Mouse (Mus musculus) liver, embryonic 15.5 days (tissue): ENCODE measurements at regions not wholly inside any gene's neighbourhood (a gene's known extent, or its start where the extent isn't known, plus 50 kb on each side); places are given as distances from the start of the nearest gene placed in this dataset.
A peak's percentile ranks its signal among the peaks of the same experiment; 100 is the strongest.

ENCODE experiments used
- ATAC-seq: fragments of 200-750 bp; cut with Nextera tagmentation; 2 replicates; pipeline ENCODE4 v1.8.0; 2017; ENCODE audit warnings: moderate number of reproducible peaks, mild to moderate bottlenecking, moderate library complexity; ENCODE audit not compliant: insufficient read depth
- H3K27ac ChIP-seq: fragments of 300-500 bp; sonication (generic); replicated peaks from 2 replicates; pipeline ENCODE4 v1.5.1; 2015; ENCODE audit warnings: mild to moderate bottlenecking, inconsistent platforms
- H3K27me3 ChIP-seq: fragments of 300-500 bp; sonication (generic); 2 replicates; pipeline ENCODE4 v1.6.1; 2015; ENCODE audit warnings: mild to moderate bottlenecking, inconsistent platforms
- H3K36me3 ChIP-seq: fragments of 300-500 bp; sonication (generic); replicated peaks from 2 replicates; pipeline ENCODE4 v1.6.1; 2015; ENCODE audit warnings: moderate library complexity, mild to moderate bottlenecking, inconsistent platforms
- H3K4me1 ChIP-seq: fragments of 300-500 bp; sonication (generic); replicated peaks from 2 replicates; pipeline ENCODE4 v1.6.1; 2015; ENCODE audit warnings: inconsistent platforms
- H3K4me2 ChIP-seq: fragments of 300-500 bp; sonication (generic); 2 replicates; pipeline ENCODE4 v1.6.1; 2015; ENCODE audit warnings: moderate library complexity, mild to moderate bottlenecking, inconsistent platforms
- H3K4me3 ChIP-seq: fragments of 300-500 bp; sonication (generic); replicated peaks from 2 replicates; pipeline ENCODE4 v1.5.1; 2015; ENCODE audit warnings: mild to moderate bottlenecking, inconsistent platforms
- H3K9ac ChIP-seq: fragments of 300-500 bp; sonication (generic); 2 replicates; pipeline ENCODE4 v1.6.1; 2015; ENCODE audit warnings: moderate library complexity, mild to moderate bottlenecking, inconsistent platforms
- H3K9me3 ChIP-seq: fragments of 300-500 bp; sonication (generic); replicated peaks from 2 replicates; pipeline ENCODE4 v1.6.1; 2016; ENCODE audit warnings: inconsistent platforms
- WGBS: fragments of 180-500 bp; shearing (Covaris S2); methylation state at CpG from one replicate; pipeline ENCODE4 v1.1.7; 2015; ENCODE audit warnings: mixed read lengths; ENCODE audit not compliant: insufficient replicate concordance; 5-methylcytosine and 5-hydroxymethylcytosine counted together

DNA sequence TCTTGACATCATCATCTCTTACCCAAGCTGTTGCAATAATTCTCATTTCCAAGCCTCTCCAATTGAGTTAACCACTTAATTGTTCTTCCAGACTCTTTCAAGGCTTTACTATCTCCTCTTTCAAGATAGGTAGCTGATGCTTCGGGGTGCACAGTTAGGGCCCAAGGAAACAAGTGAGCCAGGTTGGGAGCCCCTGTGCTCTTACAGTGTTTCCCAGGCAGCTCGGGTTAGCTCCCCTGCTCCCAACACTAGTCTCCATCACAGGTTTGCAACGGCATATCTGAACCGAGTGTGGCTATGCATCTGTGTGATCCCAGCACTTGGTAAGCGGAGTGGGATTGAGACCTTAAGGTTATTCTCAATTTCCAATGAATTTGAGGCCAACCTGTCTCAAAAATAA lies 68.6 kb upstream of the Usp24 start:
- no peak overlapping the region; the same call in 1 of the 2 replicates for H3K4me2 ChIP-seq
- peak overlapping the region; percentile 99 for H3K27ac ChIP-seq
- H3K4me3 ChIP-seq = no peak overlapping the region
- 80% methylated on average over 5 of the region's 5 CpGs for WGBS
- H3K36me3 ChIP-seq = no peaks in the 10 kb centered on the region
- no peaks in the 10 kb centered on the region for H3K27me3 ChIP-seq
- no peak for ATAC-seq
- peaks cover 60% of the 10 kb centered on the region for H3K4me1 ChIP-seq
- no peak overlapping the region for H3K9ac ChIP-seq
- H3K9me3 ChIP-seq = 0 out of 2 replicates have a peak, but pooled peaks cover 5% of the 10 kb centered on the region

DNA sequence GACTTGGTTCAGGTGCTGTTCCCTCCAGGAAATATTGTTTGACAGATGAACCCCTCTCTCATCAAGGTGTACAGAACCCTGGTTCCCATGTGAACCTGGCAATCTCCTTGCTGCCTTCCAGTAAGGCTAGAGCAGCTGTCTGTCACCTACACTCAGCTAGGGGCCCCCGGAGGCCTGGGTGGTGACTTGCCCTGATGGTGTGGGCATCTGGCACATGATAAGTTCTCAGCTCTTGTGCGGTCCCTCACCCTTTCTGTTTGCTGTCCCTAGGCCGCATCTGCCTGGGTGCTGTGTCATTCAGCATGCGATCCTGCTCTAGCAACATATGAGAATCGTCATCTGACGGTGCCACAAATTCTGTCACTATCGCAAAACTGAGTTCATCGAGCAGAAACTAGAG lies 67.7 kb upstream of the Usp24 start:
- WGBS = 23% methylated on average over 8 of the region's 8 CpGs
- Histone ChIP-seq H3K9ac (peak overlapping the region; percentile 57), H3K4me2 (peak overlapping the region; percentile 64), H3K4me1 (peaks cover 60% of the 10 kb centered on the region), H3K27me3 (no peaks in the 10 kb centered on the region), H3K36me3 (no peaks in the 10 kb centered on the region), H3K4me3 (peak overlapping the region; percentile 35), H3K27ac (peak overlapping the region; percentile 99), H3K9me3 (0 out of 2 replicates have a peak, but pooled peaks cover 5% of the 10 kb centered on the region)
- ATAC-seq = peak; percentile 97

DNA sequence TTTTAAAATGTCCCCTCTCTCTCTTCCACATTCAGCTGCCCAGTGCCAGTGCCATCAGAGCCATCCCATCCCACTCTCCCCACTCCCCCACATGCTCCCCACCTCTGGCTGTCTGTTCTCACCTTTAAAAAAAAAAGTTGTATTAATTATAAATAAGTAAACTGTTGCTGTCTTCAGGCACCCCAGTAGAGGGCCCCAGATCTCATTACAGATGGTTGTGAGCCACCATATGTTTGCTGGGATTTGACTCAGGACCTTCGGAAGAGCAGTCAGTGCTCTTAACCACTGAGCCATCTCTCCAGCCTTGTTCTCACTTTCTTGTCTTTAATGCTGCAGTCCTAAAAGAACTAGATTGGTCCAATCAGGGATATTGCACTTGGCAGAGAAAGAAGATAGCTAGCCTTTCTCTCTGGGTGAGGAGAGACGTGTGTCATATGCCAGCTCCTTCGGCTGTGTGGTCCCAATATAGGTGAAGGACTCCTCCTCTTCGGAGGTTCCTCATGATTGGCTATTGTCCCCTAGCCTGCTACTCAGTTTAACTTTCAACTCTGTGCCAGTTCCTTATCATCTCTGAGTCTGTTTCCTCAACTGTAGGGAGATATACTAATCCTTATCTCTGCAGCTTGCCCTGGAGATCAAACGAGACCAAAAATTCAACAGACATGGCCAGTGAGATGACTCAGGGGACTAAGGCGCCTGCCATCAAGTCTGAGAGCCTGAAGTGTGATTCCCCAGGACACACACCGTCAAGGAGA lies 66.8 kb upstream of the Usp24 start:
- Histone ChIP-seq H3K36me3 (no peaks in the 10 kb centered on the region), H3K4me3 (peak overlapping the region; percentile 35), H3K9ac (peak overlapping the region; percentile 57), H3K4me1 (peaks cover 60% of the 10 kb centered on the region), H3K4me2 (peak overlapping the region; percentile 64), H3K27ac (peak overlapping the region; percentile 99), H3K27me3 (no peaks in the 10 kb centered on the region), H3K9me3 (0 out of 2 replicates have a peak, but pooled peaks cover 5% of the 10 kb centered on the region)
- ATAC-seq = peak; percentile 75
- 13% methylated on average over 7 of the region's 7 CpGs for WGBS

- 36% methylated on average over 2 of the region's 2 CpGs for WGBS
These were observed 66.0 kb upstream of the Usp24 start for GRCm38 (mm10) chr4:106250048-106250447.

GRCm38 (mm10) chr4:106251430-106251829 lies 64.6 kb upstream of the Usp24 start:
- H3K9me3 ChIP-seq = 0 out of 2 replicates have a peak, but pooled peaks cover 5% of the 10 kb centered on the region
- no peak for ATAC-seq
- H3K4me3 ChIP-seq = no peak overlapping the region
- no peak overlapping the region for H3K9ac ChIP-seq
- H3K27me3 ChIP-seq = no peaks in the 10 kb centered on the region
- H3K36me3 ChIP-seq = no peaks in the 10 kb centered on the region
- H3K4me2 ChIP-seq = no peak overlapping the region
- peaks cover 58% of the 10 kb centered on the region for H3K4me1 ChIP-seq
- WGBS = 6% methylated on average over 1 of the region's 1 CpGs
- H3K27ac ChIP-seq = no peak overlapping the region

More at GRCm38 (mm10) chr4:106250048-106250447, 66.0 kb upstream of the Usp24 start:
- Histone ChIP-seq H3K27ac (peak overlapping the region; percentile 99), H3K27me3 (no peaks in the 10 kb centered on the region), H3K4me1 (peaks cover 59% of the 10 kb centered on the region), H3K36me3 (no peaks in the 10 kb centered on the region), H3K9me3 (0 out of 2 replicates have a peak, but pooled peaks cover 5% of the 10 kb centered on the region), H3K4me2 (peak overlapping the region; percentile 14), H3K4me3 (no peak overlapping the region), H3K9ac (no peak overlapping the region)
- no peak for ATAC-seq

- ATAC-seq = no peak
- no peaks in the 10 kb centered on the region for H3K27me3 ChIP-seq
- H3K9ac ChIP-seq = no peak overlapping the region
- H3K4me1 ChIP-seq = peaks cover 50% of the 10 kb centered on the region
- H3K4me2 ChIP-seq = no peak overlapping the region
- no peak overlapping the region for H3K4me3 ChIP-seq
- WGBS = 85% methylated on average over 6 of the region's 6 CpGs
- no peak overlapping the region for H3K27ac ChIP-seq
- no peaks in the 10 kb centered on the region for H3K9me3 ChIP-seq
- no peaks in the 10 kb centered on the region for H3K36me3 ChIP-seq
These were observed 63.1 kb upstream of the Usp24 start for GRCm38 (mm10) chr4:106252946-106253345.

DNA sequence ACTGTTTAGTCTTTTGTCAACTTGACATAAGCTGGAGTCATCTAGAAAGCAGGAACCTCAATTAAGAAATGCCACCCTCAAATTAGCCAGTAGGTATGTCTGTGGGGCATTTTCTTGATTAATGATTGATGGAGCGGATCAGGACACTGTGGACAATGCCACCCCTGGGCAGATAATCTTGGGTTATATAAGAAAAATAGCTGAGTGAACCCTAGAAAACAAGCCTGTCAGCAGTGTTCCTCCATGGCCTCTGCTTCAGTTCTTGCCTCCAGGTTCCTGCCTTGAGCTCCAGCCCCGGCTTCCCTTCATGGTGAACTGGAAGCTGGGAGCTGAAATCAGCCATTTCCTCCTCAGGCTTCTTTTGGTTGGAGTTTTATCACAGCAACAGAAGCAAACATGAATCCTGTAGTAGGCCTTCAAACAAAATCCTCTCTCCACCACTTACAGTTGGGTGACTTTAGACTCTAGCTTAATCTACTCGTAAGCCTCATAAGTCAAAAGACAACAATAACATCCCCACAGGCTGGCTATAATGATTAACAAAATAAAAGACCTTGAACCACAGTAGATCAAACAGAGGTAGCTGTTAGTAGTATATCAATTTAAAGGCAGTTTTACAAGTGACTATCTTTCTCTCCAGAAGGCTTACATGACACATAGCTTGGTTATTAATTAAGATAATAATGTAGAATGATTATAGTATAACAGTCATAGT lies 61.1 kb upstream of the Usp24 start:
- H3K4me3 ChIP-seq = no peak overlapping the region
- no peak for ATAC-seq
- WGBS = 66% methylated on average over 3 of the region's 3 CpGs
- no peak overlapping the region for H3K27ac ChIP-seq
- H3K27me3 ChIP-seq = no peaks in the 10 kb centered on the region
- no peak overlapping the region for H3K9ac ChIP-seq
- no peak overlapping the region for H3K4me2 ChIP-seq
- H3K4me1 ChIP-seq = peaks cover 32% of the 10 kb centered on the region
- no peaks in the 10 kb centered on the region for H3K36me3 ChIP-seq
- H3K9me3 ChIP-seq = no peaks in the 10 kb centered on the region

GRCm38 (mm10) chr4:106255959-106256609 lies 59.9 kb upstream of the Usp24 start:
- Histone ChIP-seq H3K4me2 (no peak overlapping the region), H3K4me3 (no peak overlapping the region), H3K4me1 (peaks cover 21% of the 10 kb centered on the region), H3K9ac (no peak overlapping the region), H3K27ac (no peak overlapping the region), H3K9me3 (no peaks in the 10 kb centered on the region), H3K27me3 (no peaks in the 10 kb centered on the region), H3K36me3 (no peaks in the 10 kb centered on the region)
- ATAC-seq = no peak

DNA sequence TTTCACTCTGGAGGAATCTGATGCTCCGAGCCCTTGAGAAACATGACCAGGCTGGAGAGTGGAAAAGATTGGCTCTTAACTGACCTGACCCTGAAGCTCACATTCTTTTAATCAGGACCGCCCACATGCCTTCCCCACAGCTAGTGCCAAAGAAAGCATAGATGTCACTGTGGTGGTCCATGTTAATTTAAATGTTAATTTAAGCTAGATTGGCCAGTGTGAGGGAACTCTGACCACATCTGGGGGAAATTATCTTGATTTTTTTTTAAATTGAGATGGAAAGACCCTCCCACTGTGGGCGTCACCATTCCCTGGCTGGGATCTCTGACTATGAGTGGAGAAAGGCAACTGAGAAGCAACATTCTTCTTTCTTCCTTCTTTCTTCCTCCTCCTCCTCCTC lies 54.6 kb upstream of the Usp24 start:
- Histone ChIP-seq H3K36me3 (no peaks in the 10 kb centered on the region), H3K4me1 (peaks cover 2% of the 10 kb centered on the region; the same call in 1 of the 2 replicates), H3K9ac (no peak overlapping the region), H3K9me3 (no peaks in the 10 kb centered on the region), H3K27ac (no peak overlapping the region), H3K4me3 (no peak overlapping the region), H3K27me3 (no peaks in the 10 kb centered on the region), H3K4me2 (no peak overlapping the region)
- no peak for ATAC-seq
- 68% methylated on average over 3 of the region's 3 CpGs for WGBS

GRCm38 (mm10) chr4:106261901-106262560 lies 54.0 kb upstream of the Usp24 start:
- Histone ChIP-seq H3K27ac (no peak overlapping the region), H3K9me3 (no peaks in the 10 kb centered on the region), H3K4me1 (no peaks in the 10 kb centered on the region; the same call in 1 of the 2 replicates), H3K36me3 (no peaks in the 10 kb centered on the region), H3K4me3 (no peak overlapping the region), H3K9ac (no peak overlapping the region), H3K4me2 (no peak overlapping the region), H3K27me3 (no peaks in the 10 kb centered on the region)
- no peak for ATAC-seq
- WGBS = 65% methylated on average over 3 of the region's 3 CpGs
